Mouse (Mus musculus): ENCODE results near the gene Samt1. TPM values are rescaled to one million over a fixed set of nuclear protein-coding genes. Genes with fewer than 3 reads are reported as not detected.
"Not testable (repeated sequence)": the region's sequence is repeated elsewhere in the genome, so short reads cannot be mapped to it uniquely, and the experiment has no call there.

Gene Samt1
- total RNA-seq (2012; rRNA removed) (not detected in 2 replicates), polyA plus RNA-seq (2012; ENCODE audit: insufficient read depth in 1 of 2, insufficient read length in 2 of 2, low read depth in 1 of 2, low replicate concordance in 2 of 2, missing spikeins in 1 of 2) (not detected)

- not testable (repeated sequence) for H3K4me3 ChIP-seq (ENCODE audit: control insufficient read depth in 1 of 2, insufficient read depth in 1 of 2, low read depth in 2 of 2, low read length in 2 of 2); DNase-seq (ENCODE audit: low read depth, low spot score); H3K4me1 ChIP-seq (ENCODE audit: control insufficient read depth in 1 of 2, insufficient read depth in 2 of 2, low read length in 2 of 2); H3K9ac ChIP-seq (ENCODE audit: control insufficient read depth, low read depth, low read length, poor library complexity, severe bottlenecking); H3K27ac ChIP-seq (ENCODE audit: control insufficient read depth, low read depth, low read length); H3K27me3 ChIP-seq (ENCODE audit: control insufficient read depth in 1 of 2, insufficient read depth in 2 of 2, low read length in 2 of 2); H3K9me3 ChIP-seq (replicated peaks; ENCODE audit: insufficient read depth, low read length); H3K36me3 ChIP-seq (ENCODE audit: control insufficient read depth in 1 of 2, insufficient read depth in 2 of 2, low read length in 2 of 2); H3K79me2 ChIP-seq (ENCODE audit: control insufficient read depth, insufficient read depth, low read length, poor library complexity)
These were observed at the start of gene Samt1 for GRCm38 (mm10) chrX:154012540-154012939. TSS of gene Samt1 (minus strand) at chrX:154012640.

- H3K4me3 ChIP-seq (ENCODE audit: control insufficient read depth in 1 of 2, insufficient read depth in 1 of 2, low read depth in 2 of 2, low read length in 2 of 2); H3K9ac ChIP-seq (ENCODE audit: control insufficient read depth, low read depth, low read length, poor library complexity, severe bottlenecking); DNase-seq (ENCODE audit: low read depth, low spot score); H3K79me2 ChIP-seq (ENCODE audit: control insufficient read depth, insufficient read depth, low read length, poor library complexity); H3K9me3 ChIP-seq (replicated peaks; ENCODE audit: insufficient read depth, low read length); H3K4me1 ChIP-seq (ENCODE audit: control insufficient read depth in 1 of 2, insufficient read depth in 2 of 2, low read length in 2 of 2); H3K36me3 ChIP-seq (ENCODE audit: control insufficient read depth in 1 of 2, insufficient read depth in 2 of 2, low read length in 2 of 2); H3K27ac ChIP-seq (ENCODE audit: control insufficient read depth, low read depth, low read length); H3K27me3 ChIP-seq (ENCODE audit: control insufficient read depth in 1 of 2, insufficient read depth in 2 of 2, low read length in 2 of 2): not testable (repeated sequence)
These were observed 42.5 kb upstream of the Samt1 start, which contains the start of gene Gm10057 for GRCm38 (mm10) chrX:154054939-154055338. TSS of gene Gm10057 (minus strand) at chrX:154055039.

DNA sequence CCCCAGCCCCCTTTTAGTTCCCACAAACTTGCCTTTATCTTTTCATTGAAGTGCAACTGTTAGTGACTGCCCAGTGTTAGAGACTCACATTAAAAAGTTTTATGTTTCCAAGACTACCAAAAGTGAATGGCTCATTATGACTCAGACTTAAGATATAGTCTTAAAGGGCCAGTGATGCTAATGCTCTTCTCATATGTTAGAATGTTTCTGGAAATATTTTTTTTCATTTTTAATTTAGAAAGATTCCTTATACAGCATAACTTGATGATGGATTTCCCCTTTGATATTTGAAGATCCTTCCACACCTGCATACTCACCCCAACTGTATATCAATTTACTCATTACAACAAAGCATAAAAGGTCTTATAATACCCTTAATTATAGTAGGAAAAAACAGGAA, 21.3 kb upstream of the Samt1 start, which contains the start of gene 4921511M17Rik:
TSS of gene 4921511M17Rik (minus strand) at position 101 of the 400 bp plus-strand sequence.
- H3K36me3 ChIP-seq (ENCODE audit: control insufficient read depth in 1 of 2, insufficient read depth in 2 of 2, low read length in 2 of 2); H3K9me3 ChIP-seq (replicated peaks; ENCODE audit: insufficient read depth, low read length); H3K79me2 ChIP-seq (ENCODE audit: control insufficient read depth, insufficient read depth, low read length, poor library complexity); DNase-seq (ENCODE audit: low read depth, low spot score); H3K4me3 ChIP-seq (ENCODE audit: control insufficient read depth in 1 of 2, insufficient read depth in 1 of 2, low read depth in 2 of 2, low read length in 2 of 2); H3K27me3 ChIP-seq (ENCODE audit: control insufficient read depth in 1 of 2, insufficient read depth in 2 of 2, low read length in 2 of 2); H3K4me1 ChIP-seq (ENCODE audit: control insufficient read depth in 1 of 2, insufficient read depth in 2 of 2, low read length in 2 of 2); H3K27ac ChIP-seq (ENCODE audit: control insufficient read depth, low read depth, low read length); H3K9ac ChIP-seq (ENCODE audit: control insufficient read depth, low read depth, low read length, poor library complexity, severe bottlenecking): not testable (repeated sequence)

DNA sequence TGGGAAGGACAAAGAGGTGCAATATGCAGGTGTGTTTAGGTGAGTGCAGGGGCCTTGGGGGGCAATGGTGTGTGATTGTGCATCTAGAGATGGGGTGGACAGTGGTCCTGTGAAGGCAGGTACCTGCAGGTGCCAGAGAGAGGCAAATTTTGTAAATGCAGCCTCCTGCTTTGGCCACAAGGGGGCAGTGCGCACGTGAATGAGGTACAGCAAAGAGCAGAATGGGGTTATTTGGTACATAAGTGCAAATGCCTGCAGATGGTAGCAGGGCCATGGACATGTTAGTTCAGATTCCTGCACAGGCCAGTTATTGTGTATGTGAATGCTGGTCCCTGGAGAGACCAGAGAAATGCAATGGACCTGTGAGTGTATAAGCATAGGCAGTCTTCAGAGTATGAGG, 35.5 kb downstream of the Samt1 start:
- not testable (repeated sequence) for H3K79me2 ChIP-seq (ENCODE audit: control insufficient read depth, insufficient read depth, low read length, poor library complexity); H3K9me3 ChIP-seq (replicated peaks; ENCODE audit: insufficient read depth, low read length); H3K9ac ChIP-seq (ENCODE audit: control insufficient read depth, low read depth, low read length, poor library complexity, severe bottlenecking); H3K4me3 ChIP-seq (ENCODE audit: control insufficient read depth in 1 of 2, insufficient read depth in 1 of 2, low read depth in 2 of 2, low read length in 2 of 2); H3K4me1 ChIP-seq (ENCODE audit: control insufficient read depth in 1 of 2, insufficient read depth in 2 of 2, low read length in 2 of 2); H3K36me3 ChIP-seq (ENCODE audit: control insufficient read depth in 1 of 2, insufficient read depth in 2 of 2, low read length in 2 of 2); DNase-seq (ENCODE audit: low read depth, low spot score); H3K27me3 ChIP-seq (ENCODE audit: control insufficient read depth in 1 of 2, insufficient read depth in 2 of 2, low read length in 2 of 2); H3K27ac ChIP-seq (ENCODE audit: control insufficient read depth, low read depth, low read length)

DNA sequence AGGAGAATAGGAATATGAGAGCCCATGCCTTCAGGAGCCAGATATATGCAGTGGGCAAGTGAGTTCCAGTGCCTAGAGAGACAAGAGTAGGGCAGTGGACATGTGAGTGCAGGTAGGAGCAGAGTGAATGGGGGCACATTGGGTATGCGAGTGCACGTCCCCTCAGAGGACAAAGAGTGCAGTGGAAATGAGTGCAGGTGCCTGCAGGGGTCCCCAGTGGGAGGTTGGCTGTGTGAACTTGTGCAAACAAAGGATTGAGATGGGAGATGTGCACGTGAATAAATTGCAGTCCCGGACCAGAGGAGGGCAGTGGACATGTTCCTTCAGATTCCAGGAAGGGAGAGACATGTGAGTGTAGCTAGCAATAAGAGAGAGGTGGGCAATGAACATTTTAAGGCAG, 36.0 kb downstream of the Samt1 start:
- H3K27ac ChIP-seq (ENCODE audit: control insufficient read depth, low read depth, low read length); H3K9ac ChIP-seq (ENCODE audit: control insufficient read depth, low read depth, low read length, poor library complexity, severe bottlenecking); H3K4me3 ChIP-seq (ENCODE audit: control insufficient read depth in 1 of 2, insufficient read depth in 1 of 2, low read depth in 2 of 2, low read length in 2 of 2); H3K9me3 ChIP-seq (replicated peaks; ENCODE audit: insufficient read depth, low read length); H3K79me2 ChIP-seq (ENCODE audit: control insufficient read depth, insufficient read depth, low read length, poor library complexity); H3K4me1 ChIP-seq (ENCODE audit: control insufficient read depth in 1 of 2, insufficient read depth in 2 of 2, low read length in 2 of 2); H3K36me3 ChIP-seq (ENCODE audit: control insufficient read depth in 1 of 2, insufficient read depth in 2 of 2, low read length in 2 of 2); H3K27me3 ChIP-seq (ENCODE audit: control insufficient read depth in 1 of 2, insufficient read depth in 2 of 2, low read length in 2 of 2); DNase-seq (ENCODE audit: low read depth, low spot score): not testable (repeated sequence)

All from MEL (cell line).